Mouse (Mus musculus) E14TG2a.4 (cell line): ENCODE measurements around the gene Gipc3.

Source experiments
- CTCF ChIP-seq: conservative IDR thresholded peaks from 2 replicates; pipeline ENCODE4 v1.5.1; 2014; ENCODE audit warnings: low read length
- NANOG ChIP-seq: IDR thresholded peaks from 2 replicates; pipeline ENCODE4 v1.6.1; 2014; ENCODE audit warnings: borderline replicate concordance, low read length, mixed read lengths
- POU5F1 ChIP-seq: IDR thresholded peaks from 2 replicates; pipeline ENCODE4 v1.6.1; 2014; ENCODE audit warnings: low read length, borderline replicate concordance

GRCm38 (mm10) chr10:81286586-81286985 is 56.5 kb downstream of the Gipc3 start:
- TF ChIP-seq CTCF (no peak), NANOG (no peak), POU5F1 (no peak)
